Mouse (Mus musculus) testis, adult 2 months (tissue): ENCODE measurements around the gene Arl15.

Source experiments
- CTCF ChIP-seq: fragments of 200-500 bp; IDR thresholded peaks from 2 replicates; pipeline ENCODE4 v1.5.1; 2012; ENCODE audit warnings: low read depth, mild to moderate bottlenecking, inconsistent platforms, low read length, moderate library complexity; ENCODE audit not compliant: control insufficient read depth, insufficient read depth, insufficient replicate concordance
- POLR2A ChIP-seq: fragments of 200-500 bp; IDR thresholded peaks from 2 replicates; pipeline ENCODE4 v1.6.1; 2012; ENCODE audit warnings: low read depth, mild to moderate bottlenecking, inconsistent platforms, low read length, moderate library complexity; ENCODE audit not compliant: control insufficient read depth

DNA sequence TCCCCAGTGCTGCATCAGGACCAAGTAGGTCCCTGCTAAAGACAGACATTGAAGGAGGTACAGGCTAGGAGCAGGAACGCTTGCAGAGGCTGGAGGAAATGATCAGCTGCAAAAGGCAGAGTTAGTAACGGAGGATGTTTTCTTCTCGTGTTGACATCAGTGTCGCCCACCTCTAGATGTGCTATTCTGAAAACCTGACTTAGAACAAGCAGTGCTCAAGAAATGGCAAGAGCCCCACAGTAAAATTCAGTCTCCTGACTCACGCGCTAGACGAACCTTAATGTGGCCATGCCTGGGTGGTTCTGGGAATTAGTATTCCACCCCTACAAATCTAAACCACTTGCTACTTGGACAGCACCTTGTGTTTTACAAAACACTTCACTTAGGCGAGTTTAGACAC, 291.1 kb downstream of the Arl15 start:
- TF ChIP-seq POLR2A (no peak), CTCF (no peak)
